Mouse (Mus musculus) retina, postnatal 7 days (tissue): ENCODE measurements around the gene Tmem262.
"Not testable (repeated sequence)": the region's sequence is repeated elsewhere in the genome, so short reads cannot be mapped to it uniquely, and the experiment has no call there.

Source experiments
- DNase-seq: peaks from one replicate; pipeline ENCODE4 v3.0.0-alpha.2; 2012; ENCODE audit warnings: low read depth, low spot score

Tmem262 gene

DNA sequence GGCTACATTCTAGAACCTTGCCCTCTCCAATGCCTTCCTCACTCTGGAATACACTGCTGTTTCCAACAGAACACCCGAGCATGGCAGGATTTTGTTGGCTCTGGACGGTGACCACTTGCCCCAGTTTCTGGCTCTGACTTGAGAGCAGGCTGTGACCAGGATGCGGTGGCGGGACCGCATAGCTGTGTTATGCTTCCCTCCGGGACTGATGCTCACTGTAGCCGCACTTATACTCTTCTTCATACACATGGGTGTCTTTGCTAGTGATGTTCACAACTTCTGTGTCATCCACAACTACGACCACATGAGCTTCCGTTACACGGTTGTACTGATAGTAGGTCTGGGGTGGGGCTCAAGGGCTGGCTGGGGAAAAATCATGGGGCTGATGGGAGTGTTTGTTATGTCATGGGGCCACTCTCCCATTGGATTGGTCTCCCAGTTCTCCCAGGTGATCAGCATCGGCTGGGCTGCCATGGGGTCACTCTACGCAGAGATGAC lies at the start of gene Tmem262:
Tmem262 (plus strand) TSS at position 51 of the 498 bp plus-strand sequence.
- DNase-seq, result no peak

DNA sequence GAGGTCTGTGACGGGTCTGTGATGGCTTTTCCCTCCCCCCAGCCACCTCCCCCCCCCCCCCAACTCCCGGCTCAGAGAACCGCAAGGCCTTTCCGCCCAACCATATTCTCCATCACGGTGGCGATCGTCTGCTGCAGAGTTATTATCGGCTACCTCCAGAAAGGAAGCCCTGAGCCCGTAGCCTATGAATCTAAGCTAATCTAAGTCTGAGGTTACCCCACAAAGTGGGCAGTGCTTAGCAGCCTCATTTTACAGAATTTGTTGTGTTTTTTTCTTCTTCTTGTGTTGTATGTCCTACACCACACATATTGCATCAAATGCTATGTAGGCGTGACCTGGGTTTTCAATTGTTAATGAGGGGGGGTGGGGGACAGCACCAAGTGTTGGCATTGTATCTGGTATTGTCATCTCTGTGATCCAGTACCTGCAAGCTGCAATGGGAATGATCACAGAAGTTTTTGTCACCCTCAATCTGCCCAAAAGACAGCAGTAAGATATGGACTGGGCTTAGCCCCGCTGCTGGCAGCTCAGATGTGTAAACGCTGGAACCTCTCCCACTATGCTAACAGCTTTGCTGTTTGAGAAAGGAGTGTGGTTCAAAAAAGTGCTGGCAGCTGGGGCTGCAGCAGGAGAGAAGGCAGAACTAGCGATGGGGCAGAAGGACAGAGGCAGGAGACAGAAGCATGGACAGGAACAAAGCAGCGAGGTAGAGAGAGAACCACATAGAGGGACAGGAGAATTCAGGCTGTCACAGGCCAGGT lies 49.1 kb upstream of the Tmem262 start:
- DNase-seq, result no peak

DNA sequence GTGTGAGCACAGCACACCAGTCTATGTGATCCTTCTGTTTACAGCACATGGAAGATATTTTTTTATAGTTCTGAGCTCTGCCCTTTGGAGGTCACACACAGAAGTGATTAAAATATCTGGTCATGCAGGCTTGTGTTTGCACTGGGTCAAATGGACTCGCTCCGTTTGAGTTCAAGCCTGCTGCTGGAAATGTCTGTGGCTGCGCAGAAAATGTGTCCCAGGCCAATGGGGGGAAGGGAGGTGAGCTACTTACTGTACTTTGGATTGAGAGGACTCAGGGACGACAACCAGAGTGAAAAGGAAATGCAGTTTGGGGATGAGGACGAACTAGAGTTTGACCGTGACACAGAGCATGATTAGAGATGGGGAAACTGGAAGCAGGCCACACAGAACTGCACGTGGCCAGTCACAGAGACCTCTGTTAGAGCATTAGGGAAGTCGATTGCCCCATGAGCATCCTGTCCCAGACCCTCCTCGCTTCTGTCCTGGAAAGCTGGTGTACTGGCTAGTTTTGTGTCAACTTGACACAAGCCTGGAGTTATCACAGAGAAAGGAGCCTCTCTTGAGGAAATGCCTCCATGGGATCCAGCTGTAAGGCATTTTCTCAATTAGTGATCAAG lies 43.8 kb upstream of the Tmem262 start:
- DNase-seq, result no peak

DNA sequence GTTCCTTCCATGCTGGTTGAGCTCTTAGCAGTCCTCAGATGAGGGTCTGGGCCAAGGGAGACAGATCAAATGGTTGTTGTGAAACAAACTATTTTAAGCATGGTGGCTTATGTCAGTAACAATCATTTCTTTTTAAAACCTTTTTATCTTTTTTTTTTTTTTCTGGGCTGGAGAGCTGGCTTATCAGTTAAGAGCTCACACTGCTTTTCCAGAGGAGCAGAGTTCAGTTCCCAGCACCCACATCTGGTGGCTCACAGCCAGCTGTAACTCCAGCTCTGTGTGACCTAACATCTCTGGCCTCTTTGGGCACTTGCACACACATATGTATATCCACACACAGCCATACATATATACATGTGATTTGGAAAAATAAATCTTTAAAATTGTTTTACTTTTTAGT lies 42.1 kb upstream of the Tmem262 start:
- no peak for DNase-seq

DNA sequence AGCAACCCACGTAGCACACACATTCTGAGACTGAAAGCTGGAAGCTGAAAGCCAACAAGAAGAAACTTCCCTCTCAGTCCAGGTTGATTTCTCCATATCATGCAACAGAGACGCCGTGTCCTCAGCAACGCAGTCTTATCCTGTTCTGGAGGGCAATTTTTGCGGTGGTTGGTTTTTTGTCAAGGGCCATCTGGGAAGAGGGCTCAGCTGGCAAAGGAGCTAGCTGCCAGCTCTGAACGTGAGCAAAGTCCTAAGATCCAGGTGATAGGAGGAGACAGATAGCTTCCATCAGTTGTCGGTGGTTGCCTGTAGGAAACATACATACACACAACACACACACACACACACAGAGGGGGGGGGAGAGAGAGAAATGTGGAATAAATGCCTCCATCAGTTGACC lies 41.5 kb upstream of the Tmem262 start:
- no peak for DNase-seq

DNA sequence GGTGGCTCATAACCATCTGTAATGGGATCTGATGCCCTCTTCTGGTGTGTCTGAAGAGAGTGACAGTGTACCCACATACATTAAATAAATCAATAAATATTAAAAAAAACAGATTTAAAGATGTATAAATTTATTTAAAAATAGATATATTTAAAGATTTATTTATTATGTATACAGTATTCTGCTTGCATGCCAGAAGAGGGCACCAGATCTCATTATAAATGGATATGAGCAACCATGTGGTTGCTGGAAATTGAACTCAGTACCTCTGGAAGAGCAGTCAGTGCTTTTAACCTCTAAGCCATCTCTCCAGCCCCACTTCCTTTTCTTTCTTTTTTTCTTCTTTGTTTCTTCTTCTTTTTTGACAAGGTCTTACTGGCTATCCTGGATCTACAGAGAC lies 39.8 kb upstream of the Tmem262 start:
- DNase-seq, result no peak

DNA sequence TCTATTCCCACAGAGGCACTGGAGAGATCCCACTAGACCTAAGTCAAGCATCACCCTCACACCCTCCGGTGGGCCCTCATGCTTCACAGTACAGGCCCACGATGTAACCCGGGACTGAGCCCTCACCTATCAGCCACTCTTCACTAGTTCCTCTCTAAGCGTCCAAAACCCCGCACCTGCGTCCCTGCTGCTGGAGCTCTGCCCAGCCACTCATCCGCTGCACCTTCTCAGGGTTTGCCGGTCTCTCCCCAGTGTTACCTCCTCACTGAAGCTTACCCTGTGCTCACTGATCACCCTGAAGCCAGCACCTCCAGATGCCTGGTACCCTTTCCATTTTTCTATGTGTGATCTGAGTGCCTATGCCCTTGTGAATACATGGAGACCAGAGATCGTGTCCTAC lies 37.5 kb upstream of the Tmem262 start:
- DNase-seq, result no peak

DNA sequence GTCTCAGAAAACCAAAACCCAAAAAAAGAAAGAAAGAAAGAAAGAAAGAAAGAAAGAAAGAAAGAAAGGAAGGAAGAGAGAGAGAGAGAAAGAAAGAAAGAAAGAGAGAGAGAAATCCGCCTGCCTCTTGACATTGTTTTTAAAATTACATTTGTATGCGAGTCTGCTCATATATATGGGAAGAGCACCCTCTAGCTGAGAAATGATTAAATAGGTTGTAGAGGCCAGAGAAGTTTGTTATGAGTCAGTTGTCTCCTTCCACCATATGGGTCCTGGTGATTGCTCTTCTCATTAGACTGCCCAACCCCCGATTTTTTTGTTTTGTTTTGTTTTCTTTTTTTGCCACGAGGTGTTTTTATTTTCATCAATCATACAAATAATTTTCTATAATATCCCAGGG lies 35.7 kb upstream of the Tmem262 start:
- DNase-seq, result not testable (repeated sequence)

DNA sequence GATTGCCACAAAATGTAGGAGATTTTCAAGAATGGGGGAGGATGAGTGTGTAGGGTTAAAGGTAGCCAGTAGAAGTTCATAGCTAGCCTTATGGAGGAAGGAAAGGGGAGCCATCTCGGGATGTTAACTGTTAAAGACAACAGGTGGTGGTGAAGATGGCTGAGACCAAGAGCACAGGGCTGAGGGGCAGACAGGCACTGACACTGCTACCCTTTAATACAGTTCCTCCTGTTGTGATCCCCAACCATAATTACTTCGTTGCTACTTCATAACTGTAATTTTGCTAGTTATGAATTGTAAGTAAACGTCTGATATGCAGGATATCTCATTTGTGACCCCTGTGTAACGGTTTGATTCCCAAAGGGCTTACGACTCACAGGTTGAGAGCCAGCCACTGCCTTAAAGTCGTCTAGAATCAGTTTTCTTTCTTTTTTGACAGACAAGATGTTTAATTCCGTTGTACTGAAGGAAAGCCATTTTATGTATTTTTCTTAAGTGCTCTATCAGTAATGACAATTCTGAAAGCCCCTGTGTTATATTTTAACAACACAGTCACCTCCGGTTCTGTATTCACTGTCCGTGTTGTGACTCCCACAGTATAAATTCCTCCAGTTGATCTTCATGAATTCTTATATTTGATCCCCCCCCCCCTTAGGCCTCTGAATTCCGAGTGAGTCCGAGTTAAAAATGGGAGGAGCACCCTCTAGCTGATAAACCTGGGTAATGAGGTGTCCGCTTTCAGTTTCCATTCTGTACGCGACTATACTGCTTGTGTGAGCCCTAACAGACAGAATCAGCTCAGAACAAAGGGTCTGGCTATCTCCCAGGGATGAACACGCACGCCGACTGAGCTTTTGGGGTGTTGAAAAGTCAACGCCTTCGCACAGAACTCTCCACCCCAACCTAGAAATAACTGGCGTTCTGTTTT lies 34.2 kb upstream of the Tmem262 start:
- DNase-seq, result no peak

DNA sequence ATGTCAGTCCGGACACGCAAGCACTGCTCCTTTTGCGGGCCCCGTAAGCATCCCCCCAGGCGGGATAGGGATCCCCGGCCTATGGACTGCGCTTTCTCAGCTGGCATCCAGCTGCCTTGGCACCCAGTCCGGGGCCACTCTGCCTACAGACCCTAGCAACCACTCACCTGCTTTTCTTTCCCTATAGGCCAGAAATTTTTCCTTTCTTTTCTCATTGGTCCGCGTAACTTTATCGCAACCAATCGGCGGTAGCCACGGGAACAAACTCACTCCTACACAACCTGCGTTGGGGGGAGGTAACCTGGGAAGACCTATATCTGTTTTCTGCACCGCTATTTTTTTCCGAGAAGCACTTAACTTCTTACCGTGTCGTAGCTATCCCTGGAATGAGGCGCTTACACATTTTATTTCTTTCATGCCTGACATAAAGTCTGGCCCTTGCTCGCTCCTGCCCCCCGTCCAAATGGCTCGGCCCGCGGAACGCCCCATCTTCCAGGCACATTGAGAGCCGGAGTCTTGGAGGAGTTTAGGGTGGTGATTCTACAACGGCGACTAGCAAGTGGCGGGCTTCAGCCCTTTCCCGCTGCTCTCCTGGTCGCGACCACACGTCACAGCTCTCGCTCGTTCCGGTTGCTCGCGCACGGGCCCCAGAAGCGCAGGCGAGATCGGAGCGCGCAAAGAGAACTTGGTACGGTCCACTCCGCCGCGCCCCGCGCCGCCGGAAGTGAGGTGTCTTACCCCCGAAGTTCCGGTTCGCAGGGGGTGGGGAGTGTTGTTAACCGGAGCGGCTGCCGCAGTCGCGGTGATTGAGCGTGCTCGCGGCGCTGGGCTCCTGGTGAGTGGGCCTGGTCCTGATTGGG lies 33.3 kb upstream of the Tmem262 start, which contains the start of gene Syvn1:
Syvn1 (plus strand) TSS at position 283 of the 860 bp plus-strand sequence.
- peak; percentile 84 for DNase-seq

DNA sequence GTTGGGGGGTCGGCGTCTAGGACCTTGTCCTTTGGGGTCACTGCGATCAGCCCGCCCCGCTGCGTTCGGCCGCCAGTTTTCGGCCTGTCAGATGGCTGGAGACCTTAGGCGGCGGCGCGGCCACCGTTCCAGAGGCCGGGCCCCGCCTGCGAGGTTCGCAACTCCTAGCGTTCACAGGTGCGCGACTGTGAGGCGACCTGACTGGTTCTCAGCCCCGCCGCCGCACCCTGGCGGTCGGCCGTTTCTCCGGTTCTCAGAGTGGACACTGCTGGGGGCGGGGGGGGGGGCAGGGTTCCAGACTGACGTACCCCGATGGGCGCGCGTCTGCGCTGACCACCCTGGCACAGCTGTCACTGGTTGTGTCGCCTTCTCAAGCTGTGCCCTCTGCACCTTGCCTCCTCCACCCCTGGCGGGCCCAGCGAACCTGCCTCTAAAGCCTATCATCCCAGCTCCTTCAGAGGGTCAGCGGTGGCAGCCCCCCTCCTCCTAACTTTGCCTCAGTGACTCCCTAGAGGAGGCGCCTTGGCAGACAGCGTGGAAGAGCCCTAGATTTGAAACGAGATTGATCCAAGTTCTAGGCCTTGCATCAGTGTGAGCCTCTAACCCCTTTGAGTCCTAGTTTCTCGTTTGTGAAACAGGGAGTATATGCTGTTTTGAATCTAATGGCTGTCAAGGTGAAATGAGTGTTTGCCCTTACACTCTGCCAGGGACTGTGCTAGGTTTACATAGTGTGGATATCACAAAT lies 32.5 kb upstream of the Tmem262 start:
- DNase-seq, result no peak

DNA sequence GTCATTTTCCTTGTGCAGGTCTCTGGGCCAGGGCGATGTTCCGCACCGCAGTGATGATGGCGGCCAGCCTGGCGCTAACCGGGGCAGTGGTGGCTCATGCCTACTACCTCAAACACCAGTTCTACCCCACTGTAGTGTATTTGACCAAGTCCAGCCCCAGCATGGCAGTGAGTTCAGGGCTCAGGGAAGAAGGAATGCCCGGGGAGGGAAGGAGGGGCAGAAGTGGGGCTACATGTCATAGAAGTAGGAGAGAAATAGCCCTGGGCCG lies 32.0 kb upstream of the Tmem262 start:
- no peak for DNase-seq

DNA sequence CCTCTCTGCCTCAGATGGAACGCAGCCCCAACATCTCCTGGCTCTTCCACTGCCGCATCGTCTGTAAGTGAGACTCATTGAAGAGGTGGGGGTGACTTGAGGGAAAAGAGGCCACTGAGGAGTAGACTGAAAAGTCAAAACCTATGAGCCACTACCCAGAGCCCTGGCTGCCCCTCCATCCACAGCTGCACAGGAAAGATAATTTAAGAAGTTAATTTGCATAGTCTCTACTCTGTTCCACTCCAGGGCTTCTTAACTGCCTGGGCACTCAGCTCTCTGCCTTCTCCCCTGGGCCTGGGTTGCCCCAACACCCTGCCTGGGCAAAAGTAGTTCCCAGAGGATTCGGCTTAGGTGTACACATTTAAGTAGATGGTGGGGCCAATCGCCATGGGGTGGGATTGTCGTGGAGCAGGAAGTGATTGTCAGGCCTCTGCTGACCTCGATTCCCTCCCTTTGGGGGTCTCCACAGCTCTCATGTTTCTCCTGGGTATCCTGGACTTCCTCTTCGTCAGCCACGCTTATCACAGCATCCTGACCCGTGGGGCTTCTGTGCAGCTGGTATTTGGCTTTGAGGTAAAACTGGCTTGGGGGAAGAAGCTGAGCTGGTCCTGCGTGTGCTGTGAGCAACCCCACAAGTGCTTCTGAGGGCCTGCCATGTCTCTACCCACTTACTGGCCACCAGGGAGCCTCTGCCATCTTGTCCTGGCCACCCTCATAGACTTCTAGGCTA lies 31.0 kb upstream of the Tmem262 start:
- no peak for DNase-seq

DNA sequence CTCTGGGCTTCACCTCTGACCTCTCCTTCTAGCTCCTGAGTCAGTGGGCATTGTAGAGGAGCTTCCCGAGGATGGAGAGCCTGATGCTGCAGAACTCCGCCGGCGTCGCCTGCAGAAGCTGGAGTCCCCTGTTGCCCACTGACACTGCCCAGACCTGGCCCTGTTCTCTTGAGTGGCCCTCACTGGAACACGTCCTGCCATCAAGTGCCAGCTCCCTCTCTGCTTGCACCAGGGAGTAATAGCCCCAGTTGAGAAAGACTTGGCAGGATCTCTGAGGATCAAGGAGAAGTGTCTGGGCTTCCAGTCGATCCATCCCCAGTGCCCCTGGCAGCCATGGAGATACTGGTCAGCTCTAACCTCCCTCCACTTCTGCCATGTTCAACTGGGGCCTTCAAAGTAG lies 27.3 kb upstream of the Tmem262 start:
- DNase-seq, result no peak

DNA sequence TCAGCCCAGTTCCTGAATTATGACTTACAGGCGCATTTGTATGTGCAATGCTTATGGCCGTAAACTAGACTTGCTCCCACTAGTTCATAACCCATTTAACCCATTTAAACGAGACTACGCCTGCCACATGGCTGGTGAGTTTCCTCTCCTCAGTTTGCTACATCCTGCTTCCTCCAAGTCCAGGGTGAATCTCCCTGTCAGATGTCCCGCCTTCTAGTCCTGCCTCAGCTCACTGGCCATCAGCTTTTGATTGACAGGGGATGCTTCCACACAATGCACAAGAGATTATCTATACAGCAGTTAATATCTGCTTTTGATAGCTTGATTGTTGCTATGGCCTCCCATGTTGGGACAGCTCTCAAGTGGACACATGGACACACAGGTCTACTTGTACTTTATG lies 25.5 kb upstream of the Tmem262 start:
- DNase-seq, result no peak

DNA sequence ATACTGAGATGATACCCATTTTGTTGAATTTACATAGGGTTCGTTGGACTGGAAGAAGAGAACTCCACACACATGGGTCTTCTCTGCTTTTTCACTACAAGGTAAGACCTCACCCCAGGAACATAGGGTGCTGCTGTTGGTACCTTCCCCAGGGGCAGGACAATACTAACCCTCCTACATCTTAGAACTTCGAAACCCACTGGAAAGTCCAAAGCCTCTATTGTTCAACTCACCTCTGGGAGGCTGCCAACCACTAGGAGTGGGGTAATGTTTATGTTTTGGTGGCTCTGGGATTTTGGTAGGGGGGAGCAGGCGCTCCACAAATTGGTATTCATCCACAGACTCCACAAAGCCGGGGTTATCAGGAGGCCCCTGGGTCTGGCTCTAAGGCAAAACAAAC lies 23.1 kb upstream of the Tmem262 start:
- DNase-seq, result no peak

DNA sequence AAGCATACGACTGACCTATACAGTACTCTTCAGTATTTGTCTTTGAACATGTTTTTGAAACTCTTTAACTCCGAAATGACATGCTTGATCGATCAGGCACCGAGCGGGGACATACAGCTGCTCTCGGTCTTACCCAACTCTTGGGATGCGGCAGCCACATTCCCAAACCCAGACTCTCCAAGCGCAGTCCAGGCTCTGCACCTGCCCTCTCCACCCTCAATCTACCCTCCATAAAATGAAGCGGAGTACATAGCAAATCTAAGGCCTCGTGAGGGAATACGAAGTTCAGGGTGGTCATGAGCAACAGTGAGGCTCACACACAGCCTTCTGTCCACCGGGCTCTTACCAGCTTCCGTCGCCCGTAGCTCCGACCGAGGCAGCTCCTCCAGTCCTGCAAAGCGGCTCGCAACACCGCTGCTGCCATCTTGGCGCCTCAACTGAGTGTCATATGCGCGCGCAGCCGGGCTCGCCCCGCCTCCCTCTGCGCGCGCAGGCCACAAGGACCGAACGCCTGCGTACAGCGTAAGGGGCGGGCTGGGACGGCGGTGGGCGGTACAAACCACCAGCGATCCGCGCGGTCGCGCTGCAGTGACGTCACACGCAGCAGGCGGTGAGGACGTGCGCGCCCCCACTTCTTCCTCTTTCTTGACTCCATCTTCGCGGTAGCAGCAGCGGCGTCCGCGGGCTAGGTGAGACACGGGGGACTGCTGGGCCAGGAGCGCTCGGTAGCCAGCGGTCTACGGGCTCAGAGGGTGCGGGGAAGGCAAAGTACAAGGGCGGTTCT lies 22.3 kb upstream of the Tmem262 start, which contains the start of the genes Mrpl49 and Fau:
Mrpl49 (minus strand) TSS at position 473 of the 784 bp plus-strand sequence.
Fau (plus strand) TSS at position 532 of the 784 bp plus-strand sequence.
- DNase-seq, result peak; percentile 95

DNA sequence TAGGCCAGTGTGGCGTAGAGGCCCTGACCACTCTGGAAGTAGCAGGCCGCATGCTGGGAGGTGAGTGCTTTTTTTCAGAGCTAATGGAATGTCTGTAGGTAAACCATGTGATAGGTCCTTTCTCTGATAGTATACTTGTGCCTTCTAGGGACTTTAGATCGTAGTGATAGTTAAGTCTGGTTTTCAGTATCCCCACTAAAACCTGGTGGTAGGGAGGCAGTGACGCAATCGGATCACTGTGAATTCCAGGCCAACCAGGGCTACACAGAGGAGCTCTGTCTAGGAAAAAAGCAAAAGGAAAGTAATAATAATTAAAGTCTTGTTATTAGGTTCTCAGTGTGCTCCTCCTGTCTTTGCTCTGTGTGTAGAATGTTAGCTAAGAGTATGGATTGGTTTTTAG lies 21.3 kb upstream of the Tmem262 start:
- DNase-seq, result no peak

DNA sequence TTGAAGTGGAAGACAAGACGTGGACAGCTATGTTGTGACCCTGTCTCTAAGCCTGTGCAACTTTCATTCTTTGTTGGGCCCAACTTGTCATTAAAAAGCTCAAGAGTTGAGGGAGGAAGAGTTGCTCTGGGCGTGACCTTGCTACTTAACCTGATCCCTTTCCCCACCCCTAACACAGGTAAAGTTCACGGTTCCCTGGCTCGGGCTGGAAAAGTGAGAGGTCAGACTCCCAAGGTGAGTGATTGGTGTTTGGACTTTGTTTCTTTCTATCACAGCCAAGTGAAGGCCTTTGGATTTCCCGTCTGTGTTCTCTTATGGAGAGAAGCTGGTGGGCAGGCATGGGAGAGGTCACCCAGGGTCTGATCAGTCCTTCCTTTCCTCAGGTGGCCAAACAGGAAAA lies 20.9 kb upstream of the Tmem262 start:
- no peak for DNase-seq
